7 mouse cellular contexts compared by ENCODE assay signal in genomic region chr3:109123531-109123981, GRCm38 (mm10). TPM values are rescaled to one million over a fixed set of nuclear protein-coding genes. Genes with fewer than 3 reads are reported as not detected.
A peak's percentile ranks its signal among the peaks of the same experiment; 100 is the strongest.
DNase-seq lines count a peak whose midpoint lies in the region; ATAC-seq lines count a peak whose summit lies in the region.

No protein-coding gene starts in this region.

- H3K9me3 ChIP-seq in embryonic facial prominence, embryonic 12.5 days, result no peaks in the 10 kb centered on the region
- no peaks in the 10 kb centered on the region for H3K9me3 ChIP-seq in heart, embryonic 10.5 days

- peak; percentile 71 for DNase-seq in adipocyte (ENCODE audit: low spot score)
- peak; percentile 79 for DNase-seq in heart, embryonic 10.5 days (ENCODE audit: low spot score)
- peak; percentile 40 to 41 for DNase-seq in kidney, adult 8-10 months
- peak; percentile 63 for DNase-seq in lung, postnatal 10 days
- peak; percentile 7 for DNase-seq in ovary, postnatal 14 days (ENCODE audit: low spot score)
- no peak for DNase-seq in left cerebral cortex, postnatal 36 days (ENCODE audit: low spot score in 2 of 2)

- peak overlapping the region; percentile 65 for H3K4me2 ChIP-seq in embryonic facial prominence, embryonic 12.5 days (replicated peaks)

- H3K4me1 ChIP-seq in embryonic facial prominence, embryonic 12.5 days, result peaks cover 13% of the 10 kb centered on the region
- H3K4me1 ChIP-seq in heart, embryonic 10.5 days, result peaks cover 23% of the 10 kb centered on the region

- H3K27ac ChIP-seq in embryonic facial prominence, embryonic 12.5 days, result peak overlapping the region; percentile 86
- H3K27ac ChIP-seq in heart, embryonic 10.5 days, result peak overlapping the region; percentile 99

- peaks cover 6% of the 10 kb centered on the region; the same call in 1 of the 2 replicates for H3K36me3 ChIP-seq in embryonic facial prominence, embryonic 12.5 days
- H3K36me3 ChIP-seq in heart, embryonic 10.5 days, result peaks cover 13% of the 10 kb centered on the region

- peak overlapping the region; percentile 71 for H3K4me3 ChIP-seq in embryonic facial prominence, embryonic 12.5 days
- H3K4me3 ChIP-seq in heart, embryonic 10.5 days, result peak overlapping the region; percentile 88

- H3K9ac ChIP-seq in embryonic facial prominence, embryonic 12.5 days, result peak overlapping the region; percentile 81

- intact Hi-C loops in left cerebral cortex, postnatal 36 days (cut with DNase I), result no loop called here

- no peaks in the 10 kb centered on the region for H3K27me3 ChIP-seq in embryonic facial prominence, embryonic 12.5 days
- H3K27me3 ChIP-seq in heart, embryonic 10.5 days (ENCODE audit: insufficient read depth, poor library complexity, severe bottlenecking), result no peaks in the 10 kb centered on the region

- no peak for ATAC-seq in embryonic facial prominence, embryonic 12.5 days (ENCODE audit: insufficient number of reproducible peaks, insufficient read depth, low FRiP score, low TSS enrichment)

- WGBS in embryonic facial prominence, embryonic 12.5 days, result 10% methylated on average over 8 of the region's 8 CpGs
- WGBS in heart, embryonic 10.5 days, result 3% methylated on average over 8 of the region's 8 CpGs

RNA-seq across cellular contexts. Expression of gene Slc25a24, which starts 0.6 kb away (rescaled TPM):
- 49.0 and 52.5 TPM in 2 replicates for polyA plus RNA-seq in embryonic facial prominence, embryonic 12.5 days (2016; fragmentation: Nextera tagmentation; extraction: Ambion mirVana)
- polyA plus RNA-seq in heart, embryonic 10.5 days (2016; fragmentation: Nextera tagmentation; extraction: Ambion mirVana), result 40.4 and 42.5 TPM in 2 replicates
- total RNA-seq in left cerebral cortex, postnatal 36 days (2021), result 1 to 10 TPM; 2.4 to 2.7 TPM

RNA-seq across cellular contexts. Expression of gene Slc25a54, which starts 43.3 kb away (rescaled TPM):
- not detected in 2 replicates for polyA plus RNA-seq in embryonic facial prominence, embryonic 12.5 days (2016; fragmentation: Nextera tagmentation; extraction: Ambion mirVana)
- polyA plus RNA-seq in heart, embryonic 10.5 days (2016; fragmentation: Nextera tagmentation; extraction: Ambion mirVana), result not detected in 2 replicates
- total RNA-seq in left cerebral cortex, postnatal 36 days (2021), result not detected

Comparison
In these comparisons a context has a peak if more than half of its experiments do, and no peak if none do; other contexts are left out.
1. DNase-seq: peak in adipocyte (single experiment), heart, embryonic 10.5 days (single experiment), kidney, adult 8-10 months (2 of 2), lung, postnatal 10 days (single experiment) and ovary, postnatal 14 days (single experiment); none in left cerebral cortex, postnatal 36 days (0 of 2).